Mouse (Mus musculus): ENCODE measurements around the gene Rasgef1b. TPM values are rescaled to one million over a fixed set of nuclear protein-coding genes. Genes with fewer than 3 reads are reported as not detected.
"Not testable (repeated sequence)": the region's sequence is repeated elsewhere in the genome, so short reads cannot be mapped to it uniquely, and the experiment has no call there.

Rasgef1b gene
- polyA plus RNA-seq, 1 experiment from 2014 or later: 59.7 TPM

GRCm38 (mm10) chr5:99218385-99218784, 510.5 kb downstream of the Rasgef1b start:
- Histone ChIP-seq H3K4me1 (ENCODE audit: control insufficient read depth, insufficient read depth, low read length) (no peaks in the 10 kb centered on the region), H3K4me3 (ENCODE audit: low read depth, low read length) (no peak overlapping the region), H3K27ac (ENCODE audit: low read length) (no peak overlapping the region), H3K4me2 (ENCODE audit: low read length) (no peak overlapping the region), H3K36me3 (ENCODE audit: control insufficient read depth, insufficient read depth, low read length) (peaks cover 17% of the 10 kb centered on the region), H3K27me3 (ENCODE audit: control insufficient read depth, insufficient read depth, low read depth, low read length) (no peaks in the 10 kb centered on the region), H3K9ac (ENCODE audit: low read depth, low read length) (no peak overlapping the region), H3K9me3 (replicated peaks; ENCODE audit: control insufficient read depth, low read length, poor library complexity, severe bottlenecking) (no peaks in the 10 kb centered on the region)
- ATAC-seq: no peak
- 49% methylated on average over 5 of the region's 5 CpGs for WGBS

GRCm38 (mm10) chr5:99216588-99217152, 512.2 kb downstream of the Rasgef1b start:
- H3K4me1 ChIP-seq (ENCODE audit: control insufficient read depth, insufficient read depth, low read length); H3K9ac ChIP-seq (ENCODE audit: low read depth, low read length); H3K4me3 ChIP-seq (ENCODE audit: low read depth, low read length); H3K9me3 ChIP-seq (replicated peaks; ENCODE audit: control insufficient read depth, low read length, poor library complexity, severe bottlenecking); H3K4me2 ChIP-seq (ENCODE audit: low read length); H3K27me3 ChIP-seq (ENCODE audit: control insufficient read depth, insufficient read depth, low read depth, low read length); H3K27ac ChIP-seq (ENCODE audit: low read length): not testable (repeated sequence)
- ATAC-seq: 0 out of 2 replicates have a peak, but pooled peaks have one; percentile 52
- peaks cover 12% of the 10 kb centered on the region for H3K36me3 ChIP-seq (ENCODE audit: control insufficient read depth, insufficient read depth, low read length)
- WGBS: 100% methylated on average over 1 of the region's 1 CpGs

GRCm38 (mm10) chr5:99215207-99216157, 513.4 kb downstream of the Rasgef1b start:
- H3K36me3 ChIP-seq (ENCODE audit: control insufficient read depth, insufficient read depth, low read length): peaks cover 5% of the 10 kb centered on the region
- H3K9me3 ChIP-seq (replicated peaks; ENCODE audit: control insufficient read depth, low read length, poor library complexity, severe bottlenecking): no peaks in the 10 kb centered on the region
- peak; percentile 54; the same call in 1 of the 2 replicates for ATAC-seq
- H3K4me3 ChIP-seq (ENCODE audit: low read depth, low read length): no peak overlapping the region
- H3K27me3 ChIP-seq (ENCODE audit: control insufficient read depth, insufficient read depth, low read depth, low read length): no peaks in the 10 kb centered on the region
- H3K27ac ChIP-seq (ENCODE audit: low read length): no peak overlapping the region
- H3K4me2 ChIP-seq (ENCODE audit: low read length): no peak overlapping the region
- WGBS: 63% methylated on average over 7 of the region's 7 CpGs
- no peaks in the 10 kb centered on the region for H3K4me1 ChIP-seq (ENCODE audit: control insufficient read depth, insufficient read depth, low read length)
- H3K9ac ChIP-seq (ENCODE audit: low read depth, low read length): no peak overlapping the region

GRCm38 (mm10) chr5:99214400-99214799, 514.5 kb downstream of the Rasgef1b start:
- WGBS: 96% methylated on average over 6 of the region's 6 CpGs

GRCm38 (mm10) chr5:99213211-99213610, 515.7 kb downstream of the Rasgef1b start:
- ATAC-seq: no peak
- Histone ChIP-seq H3K9me3 (replicated peaks; ENCODE audit: control insufficient read depth, low read length, poor library complexity, severe bottlenecking) (no peaks in the 10 kb centered on the region), H3K9ac (ENCODE audit: low read depth, low read length) (no peak overlapping the region), H3K4me3 (ENCODE audit: low read depth, low read length) (no peak overlapping the region), H3K4me1 (ENCODE audit: control insufficient read depth, insufficient read depth, low read length) (no peaks in the 10 kb centered on the region), H3K36me3 (ENCODE audit: control insufficient read depth, insufficient read depth, low read length) (peaks cover 5% of the 10 kb centered on the region), H3K27me3 (ENCODE audit: control insufficient read depth, insufficient read depth, low read depth, low read length) (no peaks in the 10 kb centered on the region), H3K4me2 (ENCODE audit: low read length) (no peak overlapping the region), H3K27ac (ENCODE audit: low read length) (no peak overlapping the region)
- 63% methylated on average over 6 of the region's 6 CpGs for WGBS

More at GRCm38 (mm10) chr5:99214400-99214799, 514.5 kb downstream of the Rasgef1b start:
- Histone ChIP-seq H3K4me3 (ENCODE audit: low read depth, low read length) (no peak overlapping the region), H3K27me3 (ENCODE audit: control insufficient read depth, insufficient read depth, low read depth, low read length) (no peaks in the 10 kb centered on the region), H3K36me3 (ENCODE audit: control insufficient read depth, insufficient read depth, low read length) (peaks cover 5% of the 10 kb centered on the region), H3K27ac (ENCODE audit: low read length) (no peak overlapping the region), H3K9ac (ENCODE audit: low read depth, low read length) (no peak overlapping the region), H3K9me3 (replicated peaks; ENCODE audit: control insufficient read depth, low read length, poor library complexity, severe bottlenecking) (no peaks in the 10 kb centered on the region), H3K4me2 (ENCODE audit: low read length) (no peak overlapping the region), H3K4me1 (ENCODE audit: control insufficient read depth, insufficient read depth, low read length) (no peaks in the 10 kb centered on the region)
- ATAC-seq: no peak

GRCm38 (mm10) chr5:99203475-99203874, 525.4 kb downstream of the Rasgef1b start:
- no peaks in the 10 kb centered on the region for H3K4me1 ChIP-seq (ENCODE audit: control insufficient read depth, insufficient read depth, low read length)
- no peaks in the 10 kb centered on the region for H3K36me3 ChIP-seq (ENCODE audit: control insufficient read depth, insufficient read depth, low read length)
- ATAC-seq: no peak
- no peak overlapping the region for H3K4me2 ChIP-seq (ENCODE audit: low read length)
- 0 out of 2 replicates have a peak, but pooled peaks cover 3% of the 10 kb centered on the region for H3K9me3 ChIP-seq (replicated peaks; ENCODE audit: control insufficient read depth, low read length, poor library complexity, severe bottlenecking)
- WGBS: 88% methylated on average over 2 of the region's 2 CpGs
- H3K27me3 ChIP-seq (ENCODE audit: control insufficient read depth, insufficient read depth, low read depth, low read length): no peaks in the 10 kb centered on the region
- no peak overlapping the region for H3K27ac ChIP-seq (ENCODE audit: low read length)
- H3K4me3 ChIP-seq (ENCODE audit: low read depth, low read length): no peak overlapping the region
- H3K9ac ChIP-seq (ENCODE audit: low read depth, low read length): no peak overlapping the region

GRCm38 (mm10) chr5:99202074-99202837, 526.6 kb downstream of the Rasgef1b start:
- Histone ChIP-seq H3K4me2 (ENCODE audit: low read length) (peak overlapping the region; percentile 31; the same call in 1 of the 2 replicates), H3K27me3 (ENCODE audit: control insufficient read depth, insufficient read depth, low read depth, low read length) (no peaks in the 10 kb centered on the region), H3K4me3 (ENCODE audit: low read depth, low read length) (no peak overlapping the region), H3K9ac (ENCODE audit: low read depth, low read length) (no peak overlapping the region), H3K36me3 (ENCODE audit: control insufficient read depth, insufficient read depth, low read length) (no peaks in the 10 kb centered on the region), H3K27ac (ENCODE audit: low read length) (no peak overlapping the region), H3K4me1 (ENCODE audit: control insufficient read depth, insufficient read depth, low read length) (no peaks in the 10 kb centered on the region), H3K9me3 (replicated peaks; ENCODE audit: control insufficient read depth, low read length, poor library complexity, severe bottlenecking) (0 out of 2 replicates have a peak, but pooled peaks cover 3% of the 10 kb centered on the region)
- 58% methylated on average over 15 of the region's 15 CpGs for WGBS
- peak; percentile 73 for ATAC-seq

- H3K4me1 ChIP-seq (ENCODE audit: control insufficient read depth, insufficient read depth, low read length): no peaks in the 10 kb centered on the region
- H3K9me3 ChIP-seq (replicated peaks; ENCODE audit: control insufficient read depth, low read length, poor library complexity, severe bottlenecking): 0 out of 2 replicates have a peak, but pooled peaks cover 3% of the 10 kb centered on the region
- H3K4me2 ChIP-seq (ENCODE audit: low read length): no peak overlapping the region
- ATAC-seq: no peak
- no peak overlapping the region for H3K27ac ChIP-seq (ENCODE audit: low read length)
- H3K36me3 ChIP-seq (ENCODE audit: control insufficient read depth, insufficient read depth, low read length): no peaks in the 10 kb centered on the region
- 95% methylated on average over 5 of the region's 5 CpGs for whole genome bisulfite sequencing
- no peaks in the 10 kb centered on the region for H3K27me3 ChIP-seq (ENCODE audit: control insufficient read depth, insufficient read depth, low read depth, low read length)
- H3K9ac ChIP-seq (ENCODE audit: low read depth, low read length): no peak overlapping the region
- H3K4me3 ChIP-seq (ENCODE audit: low read depth, low read length): no peak overlapping the region
Observed at GRCm38 (mm10) chr5:99195436-99195835, 533.4 kb downstream of the Rasgef1b start.

All from midbrain, embryonic 16.5 days (tissue).